Mouse (Mus musculus) brain, embryonic 14.5 days (tissue): ENCODE data around the gene Lhb.
A peak's percentile ranks its signal among the peaks of the same experiment; 100 is the strongest.

Experiments used
- CTCF ChIP-seq: fragments of 200-500 bp; IDR thresholded peaks from 2 replicates; pipeline ENCODE4 v1.5.1; 2012; ENCODE audit warnings: inconsistent platforms, mild to moderate bottlenecking, moderate library complexity, borderline replicate concordance; ENCODE audit not compliant: insufficient read depth, insufficient read length; ENCODE audit errors: extremely low read depth
- POLR2A ChIP-seq: fragments of 200-500 bp; IDR thresholded peaks from 2 replicates; pipeline ENCODE4 v1.6.1; 2012; ENCODE audit warnings: mild to moderate bottlenecking, inconsistent platforms, borderline replicate concordance; ENCODE audit not compliant: poor library complexity, insufficient read depth, insufficient read length, severe bottlenecking; ENCODE audit errors: extremely low read depth

GRCm38 (mm10) chr7:45451344-45451982, 30.8 kb downstream of the Lhb start:
- TF ChIP-seq CTCF, result peak; percentile 87
- TF ChIP-seq POLR2A, result no peak
